ENCODE assay signal across 19 mouse cellular contexts in genomic region chr8:95354606-95355005, GRCm38 (mm10). TPM values are rescaled to one million over a fixed set of nuclear protein-coding genes. Genes with fewer than 3 reads are reported as not detected.
DNase-seq lines count a peak whose midpoint lies in the region; ATAC-seq and TF ChIP-seq lines count a peak whose summit lies in the region.
"Had no signal": no experiment of that assay in that cellular context is flagged by ENCODE, and none has a peak within 500 bp of the region (broad histone marks: within the 10 kb centered on the region; RNA-seq: fewer than 3 reads in every experiment).

No protein-coding gene starts in this region.

- 68% methylated on average over 2 of the region's 2 CpGs for whole genome bisulfite sequencing in heart, embryonic 11.5 days (ENCODE audit: insufficient replicate concordance)
- WGBS in midbrain, embryonic 12.5 days = 82% methylated on average over 2 of the region's 2 CpGs
- WGBS in midbrain, embryonic 11.5 days = 83% methylated on average over 2 of the region's 2 CpGs
- 79% methylated on average over 2 of the region's 2 CpGs for WGBS in lung, postnatal 0 days
- 77% methylated on average over 2 of the region's 2 CpGs for WGBS in stomach, embryonic 16.5 days

- no peaks in the 10 kb centered on the region for H3K36me3 ChIP-seq in heart, embryonic 11.5 days (ENCODE audit: control insufficient read depth, insufficient read depth, low read length)
- H3K36me3 ChIP-seq in midbrain, embryonic 12.5 days = no peaks in the 10 kb centered on the region
- no peaks in the 10 kb centered on the region for H3K36me3 ChIP-seq in midbrain, embryonic 11.5 days (ENCODE audit: control insufficient read depth, insufficient read depth, low read length)
- no peaks in the 10 kb centered on the region for H3K36me3 ChIP-seq in lung, postnatal 0 days (ENCODE audit: insufficient read depth, low read length)
- no peaks in the 10 kb centered on the region for H3K36me3 ChIP-seq in stomach, embryonic 16.5 days (ENCODE audit: control insufficient read depth, insufficient read depth, low read length)
- H3K36me3 ChIP-seq: liver, embryonic 12.5 days had no signal

- TF ChIP-seq CTCF in lung, postnatal 0 days (IDR thresholded peaks at IDR 0.05) = no peak

- no peak for DNase-seq in heart, postnatal 4 days
- no peak for DNase-seq in midbrain, embryonic 11.5 days (ENCODE audit: low spot score, missing footprints)
- DNase-seq in lung, postnatal 0 days (ENCODE audit: low spot score) = peak; percentile 54
- no peak for DNase-seq in kidney, adult 9 months
- DNase-seq in left cerebral cortex, adult 9 months (ENCODE audit: low spot score in 2 of 2) = no peak
- DNase-seq: cerebellum, postnatal 14 days; gastrocnemius, postnatal 10 days; kidney, adult 11 months; spleen, adult 18-20 months had no signal

- ATAC-seq in heart, embryonic 11.5 days (replicated peaks; ENCODE audit: insufficient number of reproducible peaks, low FRiP score, low TSS enrichment) = no peak
- ATAC-seq in midbrain, embryonic 12.5 days (ENCODE audit: low FRiP score, low read depth) = no peak
- ATAC-seq in midbrain, embryonic 11.5 days (ENCODE audit: low FRiP score) = no peak
- no peak for ATAC-seq in lung, postnatal 0 days
- ATAC-seq in stomach, embryonic 16.5 days (ENCODE audit: insufficient read depth, low FRiP score) = no peak
- ATAC-seq: activated CD4-positive, CD25-positive, alpha-beta regulatory T cell, adult 4 months; liver, embryonic 12.5 days had no signal

- no peak overlapping the region for H3K27ac ChIP-seq in heart, embryonic 11.5 days (ENCODE audit: low read depth, low read length)
- no peak overlapping the region for H3K27ac ChIP-seq in midbrain, embryonic 12.5 days (replicated peaks)
- H3K27ac ChIP-seq in midbrain, embryonic 11.5 days (ENCODE audit: low read depth, low read length) = no peak overlapping the region
- no peak overlapping the region for H3K27ac ChIP-seq in lung, postnatal 0 days (ENCODE audit: low read length)
- no peak overlapping the region for H3K27ac ChIP-seq in stomach, embryonic 16.5 days (ENCODE audit: low read length)
- H3K27ac ChIP-seq: forebrain, embryonic 10.5 days; liver, embryonic 12.5 days had no signal

- peak overlapping the region; percentile 99; the same call in 1 of the 2 replicates for H3K9ac ChIP-seq in heart, embryonic 11.5 days (ENCODE audit: low read depth, low read length)
- H3K9ac ChIP-seq in midbrain, embryonic 12.5 days (replicated peaks) = no peak overlapping the region
- H3K9ac ChIP-seq in midbrain, embryonic 11.5 days (ENCODE audit: low read length) = no peak overlapping the region
- no peak overlapping the region for H3K9ac ChIP-seq in lung, postnatal 0 days (replicated peaks; ENCODE audit: low read depth)
- H3K9ac ChIP-seq in stomach, embryonic 16.5 days (ENCODE audit: low read length) = 0 out of 2 replicates have a peak overlapping the region, but pooled peaks have one; percentile 14
- H3K9ac ChIP-seq: liver, embryonic 12.5 days had no signal

- H3K9me3 ChIP-seq in heart, embryonic 11.5 days (replicated peaks; ENCODE audit: control insufficient read depth, low read length) = no peaks in the 10 kb centered on the region
- no peaks in the 10 kb centered on the region for H3K9me3 ChIP-seq in midbrain, embryonic 12.5 days
- H3K9me3 ChIP-seq in midbrain, embryonic 11.5 days (ENCODE audit: control insufficient read depth, low read length) = no peaks in the 10 kb centered on the region
- no peaks in the 10 kb centered on the region for H3K9me3 ChIP-seq in lung, postnatal 0 days (ENCODE audit: low read length)
- no peaks in the 10 kb centered on the region for H3K9me3 ChIP-seq in stomach, embryonic 16.5 days (replicated peaks; ENCODE audit: control insufficient read depth, low read length)
- H3K9me3 ChIP-seq: forebrain, embryonic 10.5 days; liver, embryonic 12.5 days had no signal

- peak overlapping the region; percentile 92 for H3K4me3 ChIP-seq in heart, embryonic 11.5 days (ENCODE audit: low read depth, low read length)
- no peak overlapping the region for H3K4me3 ChIP-seq in midbrain, embryonic 12.5 days
- H3K4me3 ChIP-seq in midbrain, embryonic 11.5 days (ENCODE audit: low read depth, low read length) = no peak overlapping the region
- H3K4me3 ChIP-seq in lung, postnatal 0 days (ENCODE audit: low read depth, low read length) = no peak overlapping the region
- no peak overlapping the region for H3K4me3 ChIP-seq in stomach, embryonic 16.5 days (replicated peaks; ENCODE audit: low read length)
- H3K4me3 ChIP-seq: liver, embryonic 12.5 days had no signal

- TF ChIP-seq EP300 in lung, postnatal 0 days (IDR thresholded peaks at IDR 0.05) = no peak

- peaks cover 63% of the 10 kb centered on the region for H3K4me1 ChIP-seq in heart, embryonic 11.5 days (ENCODE audit: control insufficient read depth, insufficient read depth, low read length)
- peaks cover 46% of the 10 kb centered on the region for H3K4me1 ChIP-seq in midbrain, embryonic 12.5 days
- peaks cover 10% of the 10 kb centered on the region for H3K4me1 ChIP-seq in midbrain, embryonic 11.5 days (ENCODE audit: control insufficient read depth, insufficient read depth, low read length)
- peaks cover 21% of the 10 kb centered on the region for H3K4me1 ChIP-seq in lung, postnatal 0 days (ENCODE audit: insufficient read depth, low read depth, low read length)
- peaks cover 16% of the 10 kb centered on the region for H3K4me1 ChIP-seq in stomach, embryonic 16.5 days (ENCODE audit: control insufficient read depth, insufficient read depth, low read length)

- no peaks in the 10 kb centered on the region; the same call in 1 of the 2 replicates for H3K27me3 ChIP-seq in heart, embryonic 11.5 days (ENCODE audit: control insufficient read depth, insufficient read depth, low read length)
- peaks cover 19% of the 10 kb centered on the region for H3K27me3 ChIP-seq in midbrain, embryonic 12.5 days
- H3K27me3 ChIP-seq in midbrain, embryonic 11.5 days (ENCODE audit: control insufficient read depth, insufficient read depth, low read length) = no peaks in the 10 kb centered on the region
- no peaks in the 10 kb centered on the region for H3K27me3 ChIP-seq in lung, postnatal 0 days (replicated peaks; ENCODE audit: insufficient read depth, low read length)
- 0 out of 2 replicates have a peak, but pooled peaks cover 3% of the 10 kb centered on the region for H3K27me3 ChIP-seq in stomach, embryonic 16.5 days (ENCODE audit: control insufficient read depth, insufficient read depth, low read length)

- H3K4me2 ChIP-seq in heart, embryonic 11.5 days = peak overlapping the region; percentile 85
- 0 out of 2 replicates have a peak overlapping the region, but pooled peaks have one; percentile 87 for H3K4me2 ChIP-seq in midbrain, embryonic 12.5 days (replicated peaks)
- H3K4me2 ChIP-seq in midbrain, embryonic 11.5 days = no peak overlapping the region
- H3K4me2 ChIP-seq in lung, postnatal 0 days (replicated peaks; ENCODE audit: low read depth, low read length) = no peak overlapping the region
- H3K4me2 ChIP-seq in stomach, embryonic 16.5 days (ENCODE audit: low read depth, low read length) = peak overlapping the region; percentile 93; the same call in 1 of the 2 replicates
- H3K4me2 ChIP-seq: liver, embryonic 12.5 days had no signal

RNA-seq across cellular contexts. Expression of gene Mmp15, which starts 2.5 kb away (rescaled TPM):
- 38.1 and 43.1 TPM in 2 replicates for polyA plus RNA-seq in heart, embryonic 11.5 days (2014; fragmentation: Nextera tagmentation; extraction: Ambion mirVana)
- 100 to 1,000 TPM; 146 to 149 TPM for total RNA-seq in heart, postnatal 4 days (2021)
- 23.5 and 27.1 TPM in 2 replicates for polyA plus RNA-seq in midbrain, embryonic 12.5 days (2016; fragmentation: Nextera tagmentation; extraction: Ambion mirVana)
- 11.7 and 13.5 TPM in 2 replicates for polyA plus RNA-seq in midbrain, embryonic 11.5 days (2014; fragmentation: Nextera tagmentation; extraction: Ambion mirVana)
- polyA plus RNA-seq in lung, postnatal 0 days (2015; fragmentation: Nextera tagmentation; extraction: Ambion mirVana) = 25.8 and 26.0 TPM in 2 replicates
- 13.4 and 15.3 TPM in 2 replicates for polyA plus RNA-seq in stomach, embryonic 16.5 days (2015; fragmentation: Nextera tagmentation; extraction: Ambion mirVana)
- total RNA-seq: MEL had no signal

RNA-seq across cellular contexts. Expression of gene Usb1, which starts 22.5 kb away (rescaled TPM):
- 26.3 and 27.2 TPM in 2 replicates for polyA plus RNA-seq in heart, embryonic 11.5 days (2014; fragmentation: Nextera tagmentation; extraction: Ambion mirVana)
- 10 to 100 TPM; 20.2 to 22.4 TPM for total RNA-seq in heart, postnatal 4 days (2021)
- polyA plus RNA-seq in midbrain, embryonic 12.5 days (2016; fragmentation: Nextera tagmentation; extraction: Ambion mirVana) = 33.9 and 37.1 TPM in 2 replicates
- 33.3 and 37.6 TPM in 2 replicates for polyA plus RNA-seq in midbrain, embryonic 11.5 days (2014; fragmentation: Nextera tagmentation; extraction: Ambion mirVana)
- 33.8 and 39.2 TPM in 2 replicates for polyA plus RNA-seq in lung, postnatal 0 days (2015; fragmentation: Nextera tagmentation; extraction: Ambion mirVana)
- 38.7 and 42.0 TPM in 2 replicates for polyA plus RNA-seq in stomach, embryonic 16.5 days (2015; fragmentation: Nextera tagmentation; extraction: Ambion mirVana)

RNA-seq across cellular contexts. Expression of gene Zfp319, which starts 22.9 kb away (rescaled TPM):
- 4.4 and 5.9 TPM in 2 replicates for polyA plus RNA-seq in heart, embryonic 11.5 days (2014; fragmentation: Nextera tagmentation; extraction: Ambion mirVana)
- 10 to 100 TPM; 12.5 to 14.3 TPM for total RNA-seq in heart, postnatal 4 days (2021)
- polyA plus RNA-seq in midbrain, embryonic 12.5 days (2016; fragmentation: Nextera tagmentation; extraction: Ambion mirVana) = 19.1 and 20.6 TPM in 2 replicates
- 8.3 and 8.6 TPM in 2 replicates for polyA plus RNA-seq in midbrain, embryonic 11.5 days (2014; fragmentation: Nextera tagmentation; extraction: Ambion mirVana)
- 5.9 and 6.0 TPM in 2 replicates for polyA plus RNA-seq in lung, postnatal 0 days (2015; fragmentation: Nextera tagmentation; extraction: Ambion mirVana)
- polyA plus RNA-seq in stomach, embryonic 16.5 days (2015; fragmentation: Nextera tagmentation; extraction: Ambion mirVana) = 6.5 and 7.0 TPM in 2 replicates

RNA-seq across cellular contexts. Expression of gene Tepp, which starts 44.2 kb away (rescaled TPM):
- not detected in 2 replicates for polyA plus RNA-seq in heart, embryonic 11.5 days (2014; fragmentation: Nextera tagmentation; extraction: Ambion mirVana)
- not detected for total RNA-seq in heart, postnatal 4 days (2021)
- polyA plus RNA-seq in midbrain, embryonic 12.5 days (2016; fragmentation: Nextera tagmentation; extraction: Ambion mirVana) = not detected in 2 replicates
- polyA plus RNA-seq in midbrain, embryonic 11.5 days (2014; fragmentation: Nextera tagmentation; extraction: Ambion mirVana) = 0.29 TPM in 1 of 2 replicates, not detected in the other
- polyA plus RNA-seq in lung, postnatal 0 days (2015; fragmentation: Nextera tagmentation; extraction: Ambion mirVana) = 1.3 and 2.1 TPM in 2 replicates
- not detected in 2 replicates for polyA plus RNA-seq in stomach, embryonic 16.5 days (2015; fragmentation: Nextera tagmentation; extraction: Ambion mirVana)
- total RNA-seq: gastrocnemius, postnatal 10 days; left cerebral cortex, postnatal 25 days; MEL had no signal
- polyA plus RNA-seq: activated CD4-positive, CD25-positive, alpha-beta regulatory T cell, adult 4 months; C2C12; embryonic facial prominence, embryonic 11.5 days; forebrain, embryonic 10.5 days; liver, embryonic 12.5 days had no signal

RNA-seq across cellular contexts. Expression of gene Cngb1, which starts 48.2 kb away (rescaled TPM):
- 0.82 TPM in 1 of 2 replicates, not detected in the other for polyA plus RNA-seq in heart, embryonic 11.5 days (2014; fragmentation: Nextera tagmentation; extraction: Ambion mirVana)
- total RNA-seq in heart, postnatal 4 days (2021) = 1 to 10 TPM; 1.1 to 1.9 TPM
- 0.05 and 0.13 TPM in 2 replicates for polyA plus RNA-seq in midbrain, embryonic 12.5 days (2016; fragmentation: Nextera tagmentation; extraction: Ambion mirVana)
- 0.04 TPM in 1 of 2 replicates, not detected in the other for polyA plus RNA-seq in midbrain, embryonic 11.5 days (2014; fragmentation: Nextera tagmentation; extraction: Ambion mirVana)
- polyA plus RNA-seq in lung, postnatal 0 days (2015; fragmentation: Nextera tagmentation; extraction: Ambion mirVana) = 3.3 and 4.0 TPM in 2 replicates
- 0.28 and 0.81 TPM in 2 replicates for polyA plus RNA-seq in stomach, embryonic 16.5 days (2015; fragmentation: Nextera tagmentation; extraction: Ambion mirVana)
- total RNA-seq: MEL had no signal
- polyA plus RNA-seq: liver, embryonic 12.5 days had no signal

Comparison
In these comparisons a context has a peak if more than half of its experiments do, and no peak if none do; other contexts are left out.
1. H3K4me2 ChIP-seq: peak in heart, embryonic 11.5 days (single experiment), midbrain, embryonic 12.5 days (single experiment) and stomach, embryonic 16.5 days (single experiment); none in midbrain, embryonic 11.5 days (single experiment) and lung, postnatal 0 days (single experiment).
2. H3K9ac ChIP-seq: peak in heart, embryonic 11.5 days (single experiment) and stomach, embryonic 16.5 days (single experiment); none in midbrain, embryonic 12.5 days (single experiment), midbrain, embryonic 11.5 days (single experiment) and lung, postnatal 0 days (single experiment).